Mouse (Mus musculus): Measurements from ENCODE around the gene Adam26b.
"Not testable (repeated sequence)": the region's sequence is repeated elsewhere in the genome, so short reads cannot be mapped to it uniquely, and the experiment has no call there.

The Adam26b gene

GRCm38 (mm10) chr8:43528006-43528405, at the start of gene Adam26b:
Gene Adam26b (minus strand): TSS chr8:43528106.
- not testable (repeated sequence) for DNase-seq (ENCODE audit: low spot score in 2 of 2)

- DNase-seq (ENCODE audit: low spot score in 2 of 2): not testable (repeated sequence)
Measured at GRCm38 (mm10) chr8:43576607-43577006, 48.7 kb upstream of the Adam26b start, which contains the start of gene Adam26a. Gene Adam26a (minus strand): TSS chr8:43576707.
